Mouse (Mus musculus) liver, adult 2 months (tissue): ENCODE data around the gene Hykk. TPM values are rescaled to one million over a fixed set of nuclear protein-coding genes. Genes with fewer than 3 reads are reported as not detected.
A peak's percentile ranks its signal among the peaks of the same experiment; 100 is the strongest.

Experiments used
- DNase-seq: peaks from one replicate; pipeline ENCODE4 v3.0.0-alpha.2; 2011; ENCODE audit warnings: low read depth, low spot score; ENCODE audit errors: extremely low read depth
- H3K27ac ChIP-seq: fragments of 200-500 bp; replicated peaks from 2 replicates; pipeline ENCODE4 v1.5.1; 2012; ENCODE audit warnings: low read depth, mild to moderate bottlenecking, control low read depth, inconsistent platforms, low read length; ENCODE audit not compliant: insufficient read depth
- H3K27me3 ChIP-seq: fragments of 200-500 bp; 2 replicates; pipeline ENCODE4 v1.6.1; 2012; ENCODE audit warnings: mild to moderate bottlenecking, moderate library complexity, low read length, inconsistent platforms; ENCODE audit not compliant: control insufficient read depth, insufficient read depth
- H3K36me3 ChIP-seq: fragments of 200-500 bp; 2 replicates; pipeline ENCODE4 v1.6.1; 2012; ENCODE audit warnings: low read length, inconsistent platforms; ENCODE audit not compliant: control insufficient read depth, insufficient read depth
- H3K4me1 ChIP-seq: fragments of 200-500 bp; 2 replicates; pipeline ENCODE4 v1.6.1; 2011; ENCODE audit warnings: low read length; ENCODE audit not compliant: control insufficient read depth, insufficient read depth
- H3K4me3 ChIP-seq: fragments of 200-500 bp; 2 replicates; pipeline ENCODE4 v1.5.1; 2011; ENCODE audit warnings: low read depth, mild to moderate bottlenecking, control low read depth, low read length, moderate library complexity; ENCODE audit not compliant: insufficient read depth
- H3K79me2 ChIP-seq: fragments of 200-500 bp; 2 replicates; pipeline ENCODE4 v1.6.1; 2012; ENCODE audit warnings: inconsistent platforms, mild to moderate bottlenecking, low read length, moderate library complexity; ENCODE audit not compliant: control insufficient read depth, insufficient read depth
- H3K9ac ChIP-seq: fragments of 200-500 bp; 2 replicates; pipeline ENCODE4 v1.6.1; 2012; ENCODE audit warnings: low read depth, mild to moderate bottlenecking, control low read depth, inconsistent platforms, low read length
- CTCF ChIP-seq: fragments of 200-500 bp; IDR thresholded peaks from 2 replicates; pipeline ENCODE4 v1.5.1; 2011; ENCODE audit warnings: low read depth, low read length, control low read depth
- POLR2A ChIP-seq: fragments of 200-500 bp; IDR thresholded peaks from 2 replicates; pipeline ENCODE4 v1.6.1; 2011; ENCODE audit warnings: low read length, control low read depth; ENCODE audit not compliant: insufficient read depth; ENCODE audit errors: extremely low read depth
- WGBS: fragments of 180-500 bp; shearing (Covaris S2); methylation state at CpG from one replicate; pipeline ENCODE4 v1.1.7; 2018; 5-methylcytosine and 5-hydroxymethylcytosine counted together
- polyA plus RNA-seq: library from polyadenylated mRNA; depleted of rRNA; stranded (reverse); fragments of >200 nt; gene quantifications from 2 replicates; pipeline ENCODE4 v1.2.3, GENCODE M21; 2012; rRNA removed
- total RNA-seq: library from RNA; depleted of rRNA; stranded (reverse); fragments of >200 nt; gene quantifications from 2 replicates; pipeline ENCODE4 v1.2.3, GENCODE M21; 2014; rRNA removed

The Hykk gene
- total and polyA plus RNA-seq, 2 experiments, result 8.7 to 67.9 TPM

DNA sequence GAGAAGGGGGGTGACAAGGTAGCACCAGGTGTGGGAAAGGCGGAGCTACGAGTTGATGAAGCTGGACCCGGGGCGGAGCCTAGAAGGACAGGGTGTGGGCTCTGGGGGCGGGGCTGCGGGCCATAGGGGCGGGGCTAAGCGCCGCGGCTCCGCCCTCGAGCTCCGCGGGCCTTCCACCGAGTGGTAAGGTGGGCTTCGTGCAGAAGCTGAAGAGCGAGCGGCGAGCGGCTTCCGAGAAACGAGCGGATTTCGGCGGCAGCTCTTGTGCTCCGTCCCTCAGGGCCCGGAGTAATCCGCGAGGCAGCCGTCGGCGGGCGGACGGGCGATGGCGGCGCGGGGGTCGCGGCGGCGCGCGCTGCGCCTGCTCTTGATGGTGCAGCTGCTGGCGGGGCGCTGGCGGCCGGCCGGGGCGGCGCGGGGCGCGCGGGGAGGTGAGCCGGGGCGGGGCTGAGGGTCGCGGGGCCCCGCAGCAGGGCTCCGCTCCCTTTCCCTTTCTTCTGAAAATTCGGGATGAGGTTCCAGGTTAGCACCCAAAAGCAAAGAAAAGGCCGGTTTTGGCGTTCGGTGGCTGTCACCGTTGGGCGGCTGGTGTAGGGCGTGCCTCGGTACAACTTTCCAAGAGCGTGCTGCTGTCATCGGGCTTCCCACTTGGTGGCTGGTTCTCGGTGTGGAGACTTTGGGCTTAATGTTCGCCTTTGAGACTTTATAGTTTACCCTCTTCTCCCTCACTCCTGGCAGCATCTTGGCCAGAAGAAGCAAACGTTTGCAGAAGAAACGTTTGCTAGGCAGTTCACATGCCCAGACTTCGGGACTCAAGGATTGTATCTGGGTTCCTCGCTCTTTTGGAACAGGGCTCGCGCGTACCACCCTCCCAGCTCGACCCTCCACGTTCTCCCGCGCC is 64.5 kb downstream of the Hykk start:
- DNase-seq, result no peak
- Histone ChIP-seq H3K4me3 (peak overlapping the region; percentile 46; the same call in 1 of the 2 replicates), H3K36me3 (no peaks in the 10 kb centered on the region), H3K79me2 (no peaks in the 10 kb centered on the region), H3K9ac (no peak overlapping the region), H3K27me3 (peaks cover 24% of the 10 kb centered on the region), H3K27ac (no peak overlapping the region), H3K4me1 (peaks cover 5% of the 10 kb centered on the region)
- 2% methylated on average over 84 of the region's 85 CpGs for WGBS
- TF ChIP-seq CTCF (no peak), POLR2A (no peak)

DNA sequence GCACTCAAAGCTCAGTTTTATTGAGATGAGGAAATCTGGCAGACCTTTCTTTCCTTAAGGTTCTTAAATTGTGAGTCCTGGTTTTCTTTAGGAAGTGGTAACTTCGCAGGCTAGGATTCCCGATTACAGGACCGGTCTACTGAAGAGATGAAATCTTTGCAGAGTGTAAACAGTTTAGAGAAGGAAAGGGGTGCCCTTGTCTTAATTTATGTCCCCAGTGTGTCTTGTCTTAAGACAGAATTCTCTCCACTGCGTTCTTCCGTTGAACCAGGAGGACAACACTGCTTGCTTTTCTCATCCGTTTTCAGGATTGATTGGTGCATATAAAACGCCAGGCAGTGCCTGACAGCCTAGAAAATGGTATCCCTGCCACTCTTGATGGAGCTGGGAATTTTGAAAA is 65.3 kb downstream of the Hykk start:
- Histone ChIP-seq H3K27me3 (peaks cover 24% of the 10 kb centered on the region), H3K4me1 (peaks cover 5% of the 10 kb centered on the region), H3K79me2 (no peaks in the 10 kb centered on the region), H3K27ac (no peak overlapping the region), H3K36me3 (no peaks in the 10 kb centered on the region), H3K4me3 (no peak overlapping the region), H3K9ac (no peak overlapping the region)
- no peak for TF ChIP-seq CTCF
- TF ChIP-seq POLR2A, result no peak
- 22% methylated on average over 7 of the region's 7 CpGs for WGBS
- DNase-seq, result no peak

DNA sequence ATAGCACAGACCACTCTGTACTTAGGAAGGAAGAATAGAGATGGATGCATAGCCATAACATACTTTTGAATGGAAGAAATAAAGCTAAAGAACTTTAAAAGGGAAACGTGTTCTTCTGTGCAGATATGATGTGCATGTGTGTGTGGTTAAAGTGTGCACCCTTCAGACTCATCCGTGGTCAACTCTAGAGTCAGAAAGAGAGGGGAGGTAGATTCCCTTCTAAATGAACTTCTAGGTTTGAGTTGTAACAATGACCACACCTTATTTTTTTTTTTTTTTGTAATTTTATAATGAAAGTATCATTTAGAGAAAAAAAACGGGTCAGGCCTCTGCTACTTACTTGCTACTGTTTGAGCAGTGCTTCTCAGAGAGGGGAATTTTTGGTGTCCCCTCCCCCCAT is 73.3 kb downstream of the Hykk start:
- Histone ChIP-seq H3K4me1 (no peaks in the 10 kb centered on the region), H3K79me2 (no peaks in the 10 kb centered on the region), H3K9ac (no peak overlapping the region), H3K36me3 (no peaks in the 10 kb centered on the region), H3K27ac (no peak overlapping the region), H3K27me3 (no peaks in the 10 kb centered on the region), H3K4me3 (no peak overlapping the region)
- no peak for TF ChIP-seq POLR2A
- TF ChIP-seq CTCF, result no peak
- no peak for DNase-seq
- 73% methylated on average over 3 of the region's 3 CpGs for WGBS

DNA sequence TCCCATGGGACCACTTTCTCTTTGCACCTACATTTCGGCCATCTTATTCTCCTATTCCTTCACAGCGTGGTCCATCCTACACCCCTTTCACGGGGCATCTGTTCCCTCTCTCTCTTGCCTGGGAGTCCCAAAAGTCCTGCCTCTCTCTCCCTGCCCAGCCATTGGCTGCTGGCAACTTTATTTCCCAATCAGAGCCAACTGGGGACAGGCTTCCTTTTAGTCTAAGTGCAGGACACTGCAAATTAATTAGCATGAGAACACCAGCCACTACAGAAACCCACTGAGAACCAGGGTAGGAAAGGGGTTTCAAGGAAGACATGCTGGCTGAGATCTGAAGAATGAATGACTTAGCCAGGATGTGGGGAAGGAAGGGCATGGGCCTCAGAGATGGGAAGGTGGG is 77.3 kb downstream of the Hykk start:
- TF ChIP-seq POLR2A, result no peak
- TF ChIP-seq CTCF, result no peak
- no peaks in the 10 kb centered on the region for H3K27me3 ChIP-seq
- H3K9ac ChIP-seq, result no peak overlapping the region
- H3K4me1 ChIP-seq, result no peaks in the 10 kb centered on the region
- no peak for DNase-seq
- no peaks in the 10 kb centered on the region for H3K79me2 ChIP-seq
- no peak overlapping the region for H3K4me3 ChIP-seq
- WGBS, result 69% methylated on average over 3 of the region's 3 CpGs
- no peaks in the 10 kb centered on the region for H3K36me3 ChIP-seq
- no peak overlapping the region for H3K27ac ChIP-seq

DNA sequence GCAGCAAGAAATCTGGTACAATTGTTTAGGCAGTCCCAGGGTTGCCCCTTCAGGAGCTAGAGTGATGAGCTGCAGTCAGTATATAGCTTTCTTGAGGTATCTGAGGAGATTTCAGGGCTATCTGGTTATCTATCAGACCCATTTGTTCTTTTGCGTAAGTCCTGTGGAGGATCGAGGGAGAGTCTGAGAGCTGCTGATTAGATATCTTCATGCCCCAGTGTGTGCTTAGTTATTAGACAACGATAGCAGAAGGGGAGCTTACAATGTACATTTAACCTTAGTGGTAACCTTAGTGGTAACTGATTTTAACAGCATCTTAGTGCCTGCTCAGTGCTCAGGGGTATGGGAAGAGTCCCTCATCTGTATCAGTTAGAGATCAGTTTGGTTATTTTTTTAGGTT is 78.6 kb downstream of the Hykk start:
- TF ChIP-seq POLR2A, result no peak
- TF ChIP-seq CTCF, result no peak
- Histone ChIP-seq H3K4me1 (no peaks in the 10 kb centered on the region), H3K9ac (no peak overlapping the region), H3K27ac (no peak overlapping the region), H3K79me2 (no peaks in the 10 kb centered on the region), H3K27me3 (no peaks in the 10 kb centered on the region), H3K4me3 (no peak overlapping the region), H3K36me3 (no peaks in the 10 kb centered on the region)
- DNase-seq, result no peak
- 69% methylated on average over 3 of the region's 3 CpGs for WGBS

Other genes with a start within 250 kb of the Hykk start
- gene Dnaja4, start 218.4 kb upstream of the Hykk start, total RNA-seq, result 2.7 and 3.5 TPM in 2 replicates
- 1.3 and 2.2 TPM in 2 replicates for gene Dnaja4, start 218.4 kb upstream of the Hykk start, polyA plus RNA-seq
- 83.5 and 86.2 TPM in 2 replicates for gene Wdr61, start 182.8 kb upstream of the Hykk start, total RNA-seq
- gene Wdr61, start 182.8 kb upstream of the Hykk start, polyA plus RNA-seq, result 38.4 and 38.6 TPM in 2 replicates
- gene Crabp1, start 152.5 kb upstream of the Hykk start, total RNA-seq, result not detected in 2 replicates
- gene Crabp1, start 152.5 kb upstream of the Hykk start, polyA plus RNA-seq, result not detected in 2 replicates
- 53.8 and 58.7 TPM in 2 replicates for gene Ireb2, start 53.5 kb upstream of the Hykk start, total RNA-seq
- gene Ireb2, start 53.5 kb upstream of the Hykk start, polyA plus RNA-seq, result 7.1 and 7.7 TPM in 2 replicates
- 166 and 211 TPM in 2 replicates for gene Psma4, start 33.5 kb downstream of the Hykk start, total RNA-seq
- 84.5 and 88.1 TPM in 2 replicates for gene Psma4, start 33.5 kb downstream of the Hykk start, polyA plus RNA-seq
- gene AY074887, start 33.7 kb downstream of the Hykk start, total RNA-seq, result not detected in 2 replicates
- gene AY074887, start 33.7 kb downstream of the Hykk start, polyA plus RNA-seq, result not detected in 2 replicates
- gene Chrna5, start 63.6 kb downstream of the Hykk start, total RNA-seq, result not detected in 2 replicates
- gene Chrna5, start 63.6 kb downstream of the Hykk start, polyA plus RNA-seq, result not detected in 2 replicates
- not detected in 2 replicates for gene Chrna3, start 109.3 kb downstream of the Hykk start, total RNA-seq
- gene Chrna3, start 109.3 kb downstream of the Hykk start, polyA plus RNA-seq, result not detected in 2 replicates
- not detected in 2 replicates for gene Chrnb4, start 131.5 kb downstream of the Hykk start, total RNA-seq
- gene Chrnb4, start 131.5 kb downstream of the Hykk start, polyA plus RNA-seq, result not detected in 2 replicates
- gene Ube2q2, start 231.6 kb downstream of the Hykk start, total RNA-seq, result 17.4 and 18.2 TPM in 2 replicates
- 5.5 and 6.5 TPM in 2 replicates for gene Ube2q2, start 231.6 kb downstream of the Hykk start, polyA plus RNA-seq